Mouse (Mus musculus): ENCODE data around the gene Mcat. TPM values are rescaled to one million over a fixed set of nuclear protein-coding genes. Genes with fewer than 3 reads are reported as not detected.

Gene Mcat
- total RNA-seq, 2 experiments from 2014 or later, result 36.6 to 39.6 TPM

GRCm38 (mm10) chr15:83582931-83583330 lies 19.3 kb upstream of the Mcat start:
- DNase-seq (ENCODE audit: low spot score), result no peak
- intact Hi-C loops (cut with DNase I), result no loop called here

GRCm38 (mm10) chr15:83576651-83577050 lies 13.1 kb upstream of the Mcat start:
- no peak for DNase-seq (ENCODE audit: low spot score)
- intact Hi-C loops (cut with DNase I), result no loop called here

GRCm38 (mm10) chr15:83575543-83575942 lies 12.0 kb upstream of the Mcat start:
- DNase-seq (ENCODE audit: low spot score), result no peak
- intact Hi-C loops (cut with DNase I), result no loop called here

- DNase-seq (ENCODE audit: low spot score), result no peak
- intact Hi-C loops (cut with DNase I), result no loop called here
Measured at GRCm38 (mm10) chr15:83574731-83575351, 11.3 kb upstream of the Mcat start.

- intact Hi-C loops (cut with DNase I), result no loop called here
- DNase-seq (ENCODE audit: low spot score), result no peak
Measured at GRCm38 (mm10) chr15:83573606-83574005, 10.0 kb upstream of the Mcat start.

GRCm38 (mm10) chr15:83572132-83572531 lies 8.5 kb upstream of the Mcat start:
- DNase-seq (ENCODE audit: low spot score), result no peak
- intact Hi-C loops (cut with DNase I), result no loop called here

- DNase-seq (ENCODE audit: low spot score), result no peak
- intact Hi-C loops (cut with DNase I), result no loop called here
Measured at GRCm38 (mm10) chr15:83571636-83572035, 8.0 kb upstream of the Mcat start.

GRCm38 (mm10) chr15:83570641-83571040 lies 7.1 kb upstream of the Mcat start:
- intact Hi-C loops (cut with DNase I), result no loop called here
- DNase-seq (ENCODE audit: low spot score), result no peak

- intact Hi-C loops (cut with DNase I), result no loop called here
- no peak for DNase-seq (ENCODE audit: low spot score)
Measured at GRCm38 (mm10) chr15:83569682-83570081, 6.1 kb upstream of the Mcat start.

GRCm38 (mm10) chr15:83568544-83568943 lies 5.0 kb upstream of the Mcat start:
- DNase-seq (ENCODE audit: low spot score), result no peak
- intact Hi-C loops (cut with DNase I), result no loop called here

- intact Hi-C loops (cut with DNase I), result no loop called here
- DNase-seq (ENCODE audit: low spot score), result no peak
Measured at GRCm38 (mm10) chr15:83567728-83568127, 4.1 kb upstream of the Mcat start.

- DNase-seq (ENCODE audit: low spot score), result no peak
- intact Hi-C loops (cut with DNase I), result no loop called here
Measured at GRCm38 (mm10) chr15:83566006-83566405, 2.4 kb upstream of the Mcat start.

- intact Hi-C loops (cut with DNase I), result no loop called here
Measured at GRCm38 (mm10) chr15:83565434-83565833, 1.8 kb upstream of the Mcat start.

GRCm38 (mm10) chr15:83563857-83564651 lies 467 bp upstream of the Mcat start:
- intact Hi-C loops (cut with DNase I), result no loop called here

More at GRCm38 (mm10) chr15:83565434-83565833, 1.8 kb upstream of the Mcat start:
- peak; percentile 56 for DNase-seq (ENCODE audit: low spot score)

GRCm38 (mm10) chr15:83562626-83563270 lies 839 bp downstream of the Mcat start:
- peak; percentile 85 for DNase-seq (ENCODE audit: low spot score)
- intact Hi-C loops (cut with DNase I), result no loop called here

More at GRCm38 (mm10) chr15:83563857-83564651, 467 bp upstream of the Mcat start:
- DNase-seq (ENCODE audit: low spot score), result peak; percentile 32

GRCm38 (mm10) chr15:83560941-83561477 lies 2.6 kb downstream of the Mcat start:
- no peak for DNase-seq (ENCODE audit: low spot score)
- intact Hi-C loops (cut with DNase I), result no loop called here

GRCm38 (mm10) chr15:83555161-83555974 lies 8.2 kb downstream of the Mcat start:
- intact Hi-C loops (cut with DNase I), result no loop called here

GRCm38 (mm10) chr15:83553831-83554230 lies 9.8 kb downstream of the Mcat start:
- DNase-seq (ENCODE audit: low spot score), result no peak
- intact Hi-C loops (cut with DNase I), result loop anchor here (1.0 kb wide), 1 partner anchor 23 kb away; no protein-coding TSS in a partner anchor

More at GRCm38 (mm10) chr15:83555161-83555974, 8.2 kb downstream of the Mcat start:
- DNase-seq (ENCODE audit: low spot score), result peak; percentile 74

GRCm38 (mm10) chr15:83550137-83550536 lies 13.4 kb downstream of the Mcat start:
- DNase-seq (ENCODE audit: low spot score), result no peak

GRCm38 (mm10) chr15:83547144-83547543 lies 16.4 kb downstream of the Mcat start:
- intact Hi-C loops (cut with DNase I), result no loop called here
- no peak for DNase-seq (ENCODE audit: low spot score)

More at GRCm38 (mm10) chr15:83550137-83550536, 13.4 kb downstream of the Mcat start:
- intact Hi-C loops (cut with DNase I), result no loop called here
